Mouse (Mus musculus): ENCODE results near the gene Fxyd4. TPM values are rescaled to one million over a fixed set of nuclear protein-coding genes. Genes with fewer than 3 reads are reported as not detected.

Gene Fxyd4
- polyA plus RNA-seq, 1 experiment = not detected

DNA sequence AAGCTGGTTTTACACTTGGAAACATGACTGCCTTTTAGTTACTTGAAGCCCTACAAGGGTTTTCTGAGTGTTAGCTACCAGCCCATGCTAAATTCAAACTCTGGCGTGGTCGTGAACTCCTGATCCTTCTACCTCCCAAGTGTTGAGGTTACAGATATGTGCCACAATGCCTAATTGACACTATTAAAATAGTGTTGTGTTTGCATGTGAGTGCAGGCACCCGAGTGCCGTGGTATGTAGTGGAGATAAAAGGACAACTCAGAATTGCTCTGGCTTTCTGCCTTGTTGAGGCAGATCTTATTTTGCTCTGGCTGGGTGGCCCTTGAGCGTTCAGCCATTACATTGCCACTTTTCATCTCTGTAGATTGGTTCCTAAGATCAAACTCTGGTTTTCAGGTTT is 8.7 kb downstream of the Fxyd4 start:
- WGBS = 87% methylated on average over 5 of the region's 5 CpGs
- no peak for DNase-seq
- H3K4me1 ChIP-seq (ENCODE audit: control insufficient read depth, insufficient read depth, low read length) = no peaks in the 10 kb centered on the region
- no peaks in the 10 kb centered on the region for H3K27me3 ChIP-seq (ENCODE audit: control insufficient read depth, insufficient read depth, low read length)
- TF ChIP-seq POLR2A (IDR thresholded peaks at IDR 0.05; ENCODE audit: borderline replicate concordance, insufficient read depth, low read length) (no peak), CTCF (IDR thresholded peaks at IDR 0.05; ENCODE audit: borderline replicate concordance, insufficient read depth, low read depth, low read length) (no peak)
- no peak overlapping the region for H3K27ac ChIP-seq (ENCODE audit: insufficient read depth, low read length)
- no peak overlapping the region for H3K4me3 ChIP-seq (replicated peaks; ENCODE audit: insufficient read depth, low read depth, low read length)

DNA sequence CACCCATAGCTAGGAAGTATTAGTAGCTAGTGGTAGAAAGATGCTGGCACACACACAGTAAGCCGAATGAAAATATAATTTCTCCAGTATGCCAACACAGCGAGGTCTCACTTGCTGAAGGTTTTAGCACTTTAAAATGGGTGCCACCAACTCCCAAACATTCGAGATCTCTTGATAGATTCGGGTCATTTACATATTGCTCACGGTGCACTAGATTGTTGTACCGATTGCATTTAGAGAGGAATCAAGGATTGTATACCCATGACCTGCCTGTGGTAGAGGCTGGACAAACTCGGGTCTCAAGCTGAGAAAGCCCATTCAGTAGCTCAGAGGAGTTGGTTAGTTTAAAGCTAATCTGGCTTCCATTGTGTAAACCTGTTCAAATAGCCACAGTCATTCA is 9.5 kb downstream of the Fxyd4 start:
- H3K27me3 ChIP-seq (ENCODE audit: control insufficient read depth, insufficient read depth, low read length) = no peaks in the 10 kb centered on the region
- no peak for DNase-seq
- H3K4me3 ChIP-seq (replicated peaks; ENCODE audit: insufficient read depth, low read depth, low read length) = no peak overlapping the region
- no peak overlapping the region for H3K27ac ChIP-seq (ENCODE audit: insufficient read depth, low read length)
- no peak for TF ChIP-seq POLR2A (IDR thresholded peaks at IDR 0.05; ENCODE audit: borderline replicate concordance, insufficient read depth, low read length)
- TF ChIP-seq CTCF (IDR thresholded peaks at IDR 0.05; ENCODE audit: borderline replicate concordance, insufficient read depth, low read depth, low read length) = no peak
- WGBS = 87% methylated on average over 7 of the region's 7 CpGs
- H3K4me1 ChIP-seq (ENCODE audit: control insufficient read depth, insufficient read depth, low read length) = no peaks in the 10 kb centered on the region

DNA sequence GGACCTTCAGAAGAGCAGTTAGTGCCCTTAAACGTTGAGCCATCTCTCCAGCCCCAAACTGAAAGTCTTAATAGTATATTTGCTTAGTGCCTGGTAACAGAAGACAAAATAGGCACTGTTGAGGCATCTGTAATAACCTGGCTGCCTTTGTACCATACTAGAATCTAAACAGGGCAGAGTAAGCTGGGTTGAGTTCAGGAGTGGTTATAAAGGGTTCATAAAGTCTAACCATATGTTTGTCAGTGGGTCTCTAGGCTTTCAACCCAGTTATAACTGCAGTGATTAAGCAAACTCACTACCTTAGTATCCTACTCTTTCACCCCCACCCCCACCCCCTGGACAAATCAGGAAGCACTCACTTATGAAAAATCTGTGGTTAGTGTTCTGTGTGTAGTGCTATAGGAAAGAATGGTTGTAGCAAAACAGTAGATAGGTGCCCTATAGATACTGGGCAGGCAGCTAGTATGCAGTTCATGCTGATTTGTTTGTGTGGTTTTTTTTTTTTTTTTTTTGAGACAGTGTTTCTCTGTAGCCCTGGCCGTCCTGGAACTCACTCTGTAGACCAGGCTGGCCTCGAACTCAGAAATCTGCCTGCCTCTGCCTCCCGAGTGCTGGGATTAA is 10.5 kb downstream of the Fxyd4 start:
- no peak for TF ChIP-seq CTCF (IDR thresholded peaks at IDR 0.05; ENCODE audit: borderline replicate concordance, insufficient read depth, low read depth, low read length)
- TF ChIP-seq POLR2A (IDR thresholded peaks at IDR 0.05; ENCODE audit: borderline replicate concordance, insufficient read depth, low read length) = no peak
- H3K4me1 ChIP-seq (ENCODE audit: control insufficient read depth, insufficient read depth, low read length) = no peaks in the 10 kb centered on the region
- H3K4me3 ChIP-seq (replicated peaks; ENCODE audit: insufficient read depth, low read depth, low read length) = no peak overlapping the region
- H3K27ac ChIP-seq (ENCODE audit: insufficient read depth, low read length) = no peak overlapping the region
- 74% methylated on average over 4 of the region's 4 CpGs for WGBS
- no peak for DNase-seq
- H3K27me3 ChIP-seq (ENCODE audit: control insufficient read depth, insufficient read depth, low read length) = no peaks in the 10 kb centered on the region

- TF ChIP-seq POLR2A (IDR thresholded peaks at IDR 0.05; ENCODE audit: borderline replicate concordance, insufficient read depth, low read length) (no peak), CTCF (IDR thresholded peaks at IDR 0.05; ENCODE audit: borderline replicate concordance, insufficient read depth, low read depth, low read length) (no peak)
- WGBS = 88% methylated on average over 3 of the region's 3 CpGs
- no peaks in the 10 kb centered on the region for H3K27me3 ChIP-seq (ENCODE audit: control insufficient read depth, insufficient read depth, low read length)
- no peak for DNase-seq
- no peak overlapping the region for H3K27ac ChIP-seq (ENCODE audit: insufficient read depth, low read length)
- H3K4me1 ChIP-seq (ENCODE audit: control insufficient read depth, insufficient read depth, low read length) = no peaks in the 10 kb centered on the region; the same call in 1 of the 2 replicates
- H3K4me3 ChIP-seq (replicated peaks; ENCODE audit: insufficient read depth, low read depth, low read length) = no peak overlapping the region
Observed at GRCm38 (mm10) chr6:117922041-117922440, 15.5 kb downstream of the Fxyd4 start.

DNA sequence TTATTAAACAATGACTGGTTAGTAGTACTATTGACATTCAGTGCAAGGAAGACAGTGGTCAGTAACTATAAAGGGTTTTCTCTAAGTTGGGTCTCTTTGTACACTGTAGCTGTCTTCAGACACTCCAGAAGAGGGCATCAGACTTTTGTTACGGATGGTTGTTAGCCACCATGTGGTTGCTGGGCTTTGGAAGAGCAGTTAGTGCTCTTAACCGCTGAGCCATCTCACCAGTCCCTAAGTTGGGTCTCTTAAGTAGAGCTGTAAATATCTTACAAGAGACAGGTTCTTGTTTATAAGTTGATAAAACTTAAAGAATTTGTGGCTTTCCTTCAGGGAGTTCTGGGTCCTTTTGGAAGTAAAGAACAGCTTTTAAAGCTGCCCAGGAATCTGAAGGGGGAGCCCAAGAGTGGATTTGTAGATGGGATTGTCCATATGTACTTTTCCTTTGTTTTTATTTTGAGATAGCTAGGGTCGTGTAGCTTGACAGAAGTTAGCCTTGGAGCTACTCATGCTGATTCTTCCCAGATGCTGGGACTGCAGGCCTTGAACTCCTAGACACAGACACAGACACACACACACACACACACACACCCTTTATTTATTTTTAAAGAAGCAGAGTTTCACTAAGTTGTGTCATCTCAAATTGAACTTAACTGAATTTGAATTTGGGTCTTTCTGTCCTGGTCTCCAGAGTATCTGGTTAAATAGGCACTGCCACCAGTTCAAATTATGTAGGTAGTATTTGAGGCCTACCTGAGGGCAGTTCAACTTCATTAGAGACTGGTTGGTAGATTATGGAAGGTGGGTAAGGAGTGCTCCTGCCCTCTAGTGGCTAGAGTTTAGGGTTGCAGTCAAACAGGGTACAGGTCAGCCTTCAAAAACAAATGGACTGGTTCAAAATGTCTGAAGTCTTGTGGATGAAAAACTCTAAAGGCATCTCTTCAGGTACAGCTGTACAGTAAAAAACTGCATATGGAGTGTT is 16.5 kb downstream of the Fxyd4 start:
- Histone ChIP-seq H3K4me1 (ENCODE audit: control insufficient read depth, insufficient read depth, low read length) (no peaks in the 10 kb centered on the region; the same call in 1 of the 2 replicates), H3K4me3 (replicated peaks; ENCODE audit: insufficient read depth, low read depth, low read length) (no peak overlapping the region), H3K27ac (ENCODE audit: insufficient read depth, low read length) (no peak overlapping the region), H3K27me3 (ENCODE audit: control insufficient read depth, insufficient read depth, low read length) (no peaks in the 10 kb centered on the region)
- TF ChIP-seq CTCF (IDR thresholded peaks at IDR 0.05; ENCODE audit: borderline replicate concordance, insufficient read depth, low read depth, low read length) = peak; percentile 69
- no peak for TF ChIP-seq POLR2A (IDR thresholded peaks at IDR 0.05; ENCODE audit: borderline replicate concordance, insufficient read depth, low read length)
- DNase-seq = peak in 1 of 2 experiments; percentile 57
- 45% methylated on average over 3 of the region's 3 CpGs for WGBS

- H3K4me1 ChIP-seq (ENCODE audit: control insufficient read depth, insufficient read depth, low read length) = no peaks in the 10 kb centered on the region; the same call in 1 of the 2 replicates
- 2% methylated on average over 5 of the region's 5 CpGs for WGBS
- peak overlapping the region; percentile 72 for H3K4me3 ChIP-seq (replicated peaks; ENCODE audit: insufficient read depth, low read depth, low read length)
- H3K27ac ChIP-seq (ENCODE audit: insufficient read depth, low read length) = no peak overlapping the region
- DNase-seq = peak in 1 of 2 experiments; percentile 23
- H3K27me3 ChIP-seq (ENCODE audit: control insufficient read depth, insufficient read depth, low read length) = no peaks in the 10 kb centered on the region
- TF ChIP-seq POLR2A (IDR thresholded peaks at IDR 0.05; ENCODE audit: borderline replicate concordance, insufficient read depth, low read length) = no peak
- no peak for TF ChIP-seq CTCF (IDR thresholded peaks at IDR 0.05; ENCODE audit: borderline replicate concordance, insufficient read depth, low read depth, low read length)
Observed at GRCm38 (mm10) chr6:117918043-117918442, 19.4 kb downstream of the Fxyd4 start.

DNA sequence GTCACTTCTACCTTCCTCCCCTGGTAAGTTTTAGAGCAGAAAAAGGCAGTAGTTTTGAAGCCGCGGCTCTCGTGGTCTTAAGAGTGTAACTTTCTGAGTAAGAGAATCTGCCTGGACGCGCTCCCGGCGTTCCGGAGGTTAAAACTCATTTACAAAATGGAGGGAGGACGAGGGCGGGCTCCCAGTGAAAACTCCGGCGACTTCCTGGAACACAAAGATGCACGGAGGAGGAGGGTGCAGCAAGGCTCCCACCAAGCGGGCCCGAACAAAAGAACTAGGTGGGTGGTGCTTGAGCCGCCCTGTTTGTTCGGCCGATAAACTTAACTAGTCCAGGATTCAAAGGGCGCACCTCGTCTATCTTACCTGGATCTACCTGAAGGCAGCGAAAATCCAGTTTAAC is 19.9 kb downstream of the Fxyd4 start:
- WGBS = 1% methylated on average over 21 of the region's 21 CpGs
- Histone ChIP-seq H3K4me3 (replicated peaks; ENCODE audit: insufficient read depth, low read depth, low read length) (peak overlapping the region; percentile 72), H3K4me1 (ENCODE audit: control insufficient read depth, insufficient read depth, low read length) (no peaks in the 10 kb centered on the region; the same call in 1 of the 2 replicates), H3K27me3 (ENCODE audit: control insufficient read depth, insufficient read depth, low read length) (no peaks in the 10 kb centered on the region), H3K27ac (ENCODE audit: insufficient read depth, low read length) (peak overlapping the region; percentile 35; the same call in 1 of the 2 replicates)
- TF ChIP-seq CTCF (IDR thresholded peaks at IDR 0.05; ENCODE audit: borderline replicate concordance, insufficient read depth, low read depth, low read length) = no peak
- peak; percentile 49 to 58 for DNase-seq
